10 mouse cellular contexts compared by ENCODE assay signal in the genomic region with DNA sequence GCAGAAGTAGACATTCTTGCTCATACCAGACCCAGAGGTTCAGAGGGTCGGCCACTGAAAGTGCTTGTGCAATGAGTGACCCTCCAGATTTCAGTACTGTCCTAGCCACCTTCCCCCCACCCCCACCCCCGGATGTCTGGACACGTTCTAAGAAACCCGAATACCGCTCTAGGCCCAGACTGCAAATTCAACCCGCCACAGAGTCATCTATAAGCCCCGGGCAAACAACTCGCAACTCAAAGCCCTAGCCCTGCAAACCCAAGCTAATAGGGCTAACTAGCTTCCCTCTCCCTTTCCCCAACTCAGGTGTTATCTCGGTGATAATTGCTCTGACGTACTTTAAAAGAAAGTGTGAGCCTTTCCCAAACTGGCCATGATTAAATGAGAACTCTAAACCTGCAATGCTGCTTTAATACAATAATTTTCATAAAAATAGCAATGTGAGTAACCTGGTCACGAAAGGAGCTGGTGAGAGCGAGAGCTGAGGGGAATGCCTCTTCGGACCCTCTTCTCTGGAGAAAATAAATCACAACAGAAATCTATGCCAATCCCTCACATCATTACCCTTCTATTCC. TPM values are rescaled to one million over a fixed set of nuclear protein-coding genes. Genes with fewer than 3 reads are reported as not detected.
DNase-seq lines count a peak whose midpoint lies in the region; ATAC-seq and TF ChIP-seq lines count a peak whose summit lies in the region.
"Had no signal": no experiment of that assay in that cellular context is flagged by ENCODE, and none has a peak within 500 bp of the region (broad histone marks: within the 10 kb centered on the region; RNA-seq: fewer than 3 reads in every experiment).

No protein-coding gene starts in this region.

- H3K9me3 ChIP-seq in heart, embryonic 15.5 days (replicated peaks), result no peaks in the 10 kb centered on the region
- H3K9me3 ChIP-seq in forebrain, embryonic 13.5 days (replicated peaks), result no peaks in the 10 kb centered on the region
- H3K9me3 ChIP-seq in limb, embryonic 14.5 days (ENCODE audit: control insufficient read depth, low read length), result no peaks in the 10 kb centered on the region

- no peak for TF ChIP-seq POLR2A in limb, embryonic 14.5 days (IDR thresholded peaks at IDR 0.05; ENCODE audit: borderline replicate concordance, extremely low read depth, insufficient read depth, insufficient read length)

- H3K27ac ChIP-seq in heart, embryonic 15.5 days, result no peak overlapping the region
- peak overlapping the region; percentile 83 for H3K27ac ChIP-seq in forebrain, embryonic 13.5 days
- H3K27ac ChIP-seq in limb, embryonic 14.5 days (replicated peaks; ENCODE audit: low read depth, low read length), result no peak overlapping the region

- 4% methylated on average over 13 of the region's 13 CpGs for WGBS in heart, embryonic 15.5 days
- 2% methylated on average over 13 of the region's 13 CpGs for WGBS in forebrain, embryonic 13.5 days
- under 1% methylated on average over 13 of the region's 13 CpGs for WGBS in limb, embryonic 14.5 days

- H3K27me3 ChIP-seq in heart, embryonic 15.5 days, result no peaks in the 10 kb centered on the region
- 0 out of 2 replicates have a peak, but pooled peaks cover 3% of the 10 kb centered on the region for H3K27me3 ChIP-seq in forebrain, embryonic 13.5 days
- H3K27me3 ChIP-seq in limb, embryonic 14.5 days (ENCODE audit: control insufficient read depth, insufficient read depth, low read length), result peaks cover 17% of the 10 kb centered on the region; the same call in 1 of the 2 replicates

- H3K4me1 ChIP-seq in heart, embryonic 15.5 days (replicated peaks), result peaks cover 20% of the 10 kb centered on the region
- peaks cover 19% of the 10 kb centered on the region; the same call in 1 of the 2 replicates for H3K4me1 ChIP-seq in forebrain, embryonic 13.5 days
- H3K4me1 ChIP-seq in limb, embryonic 14.5 days (ENCODE audit: control insufficient read depth, insufficient read depth, low read length), result peaks cover 9% of the 10 kb centered on the region; the same call in 1 of the 2 replicates

- peak overlapping the region; percentile 64 for H3K4me2 ChIP-seq in heart, embryonic 15.5 days
- peak overlapping the region; percentile 78 for H3K4me2 ChIP-seq in forebrain, embryonic 13.5 days
- H3K4me2 ChIP-seq in limb, embryonic 14.5 days (replicated peaks; ENCODE audit: low read depth, low read length, severe bottlenecking), result peak overlapping the region; percentile 41; the same call in 1 of the 2 replicates

- ATAC-seq in heart, embryonic 15.5 days (replicated peaks; ENCODE audit: insufficient number of reproducible peaks, insufficient read depth, low FRiP score, low read depth), result peak; percentile 28; the same call in 1 of the 2 replicates
- peak; percentile 6; the same call in 1 of the 2 replicates for ATAC-seq in forebrain, embryonic 13.5 days
- ATAC-seq in limb, embryonic 14.5 days (ENCODE audit: low FRiP score, low read depth), result no peak

- H3K9ac ChIP-seq in heart, embryonic 15.5 days, result no peak overlapping the region
- peak overlapping the region; percentile 34; the same call in 1 of the 2 replicates for H3K9ac ChIP-seq in forebrain, embryonic 13.5 days
- H3K9ac ChIP-seq in limb, embryonic 14.5 days (ENCODE audit: low read depth, low read length, severe bottlenecking), result no peak overlapping the region

- intact Hi-C loops in heart, postnatal 25 days (cut with DNase I), result loop anchor here (10.0 kb wide), 1 partner anchor 172 kb away; a partner anchor contains a TSS
- intact Hi-C loops in left cerebral cortex, postnatal 4 days (cut with DNase I), result loop anchor here (5.0 to 10.0 kb wide), 2 partner anchors 35 to 172 kb away; a partner anchor contains a TSS

- H3K36me3 ChIP-seq in heart, embryonic 15.5 days, result no peaks in the 10 kb centered on the region
- H3K36me3 ChIP-seq in forebrain, embryonic 13.5 days (ENCODE audit: poor library complexity, severe bottlenecking), result no peaks in the 10 kb centered on the region
- H3K36me3 ChIP-seq in limb, embryonic 14.5 days (ENCODE audit: control insufficient read depth, insufficient read depth, low read length), result no peaks in the 10 kb centered on the region

- no peak for DNase-seq in heart, postnatal 25 days (ENCODE audit: low spot score)
- DNase-seq in R1 (ENCODE audit: low read depth, low spot score), result peak; percentile 4
- DNase-seq in limb, embryonic 14.5 days (ENCODE audit: low spot score), result no peak
- no peak for DNase-seq in adipocyte (ENCODE audit: low spot score)
- no peak for DNase-seq in left cerebral cortex, adult 18-20 months (ENCODE audit: low spot score in 2 of 2)
- no peak for DNase-seq in left cerebral cortex, postnatal 4 days
- DNase-seq: kidney, adult 11 months had no signal

- peak overlapping the region; percentile 29 for H3K4me3 ChIP-seq in heart, embryonic 15.5 days
- peak overlapping the region; percentile 60 for H3K4me3 ChIP-seq in forebrain, embryonic 13.5 days
- H3K4me3 ChIP-seq in limb, embryonic 14.5 days (replicated peaks; ENCODE audit: low read length), result no peak overlapping the region

RNA-seq across cellular contexts. Expression of a gene that starts 0.7 kb away (rescaled TPM):
- polyA plus RNA-seq in heart, embryonic 15.5 days (2015; fragmentation: Nextera tagmentation; extraction: Ambion mirVana), result 0.59 and 3.9 TPM in 2 replicates
- not detected for total RNA-seq in heart, postnatal 25 days (2021)
- 51.6 and 53.4 TPM in 2 replicates for polyA plus RNA-seq in forebrain, embryonic 13.5 days (2015; fragmentation: Nextera tagmentation; extraction: Ambion mirVana)
- 1.4 and 1.9 TPM in 2 replicates for polyA plus RNA-seq in limb, embryonic 14.5 days (2012; rRNA removed)
- polyA plus RNA-seq in limb, embryonic 14.5 days (2014; fragmentation: Nextera tagmentation; extraction: Ambion mirVana), result 0.22 and 0.64 TPM in 2 replicates
- 1,000 to 10,000 TPM; 3,274 to 3,529 TPM for total RNA-seq in left cerebral cortex, adult 18-20 months (2021)
- 100 to 1,000 TPM; 526 to 550 TPM for total RNA-seq in left cerebral cortex, postnatal 4 days (2021)
- total RNA-seq: MEL had no signal

Comparison
In these comparisons a context has a peak if more than half of its experiments do, and no peak if none do; other contexts are left out.
1. RNA of a gene that starts 0.7 kb away (total RNA-seq): 3,274 to 3,529 TPM in left cerebral cortex, adult 18-20 months and 526 to 550 TPM in left cerebral cortex, postnatal 4 days; not detected in heart, postnatal 25 days; every median in the first group is over 100 times any median in the second.
2. Peak in every context shown above with its lines, with median percentiles within 50 percentile points of each other: H3K4me2 ChIP-seq.